Comparison of ENCODE assay signal across 31 mouse cellular contexts in the genomic region with DNA sequence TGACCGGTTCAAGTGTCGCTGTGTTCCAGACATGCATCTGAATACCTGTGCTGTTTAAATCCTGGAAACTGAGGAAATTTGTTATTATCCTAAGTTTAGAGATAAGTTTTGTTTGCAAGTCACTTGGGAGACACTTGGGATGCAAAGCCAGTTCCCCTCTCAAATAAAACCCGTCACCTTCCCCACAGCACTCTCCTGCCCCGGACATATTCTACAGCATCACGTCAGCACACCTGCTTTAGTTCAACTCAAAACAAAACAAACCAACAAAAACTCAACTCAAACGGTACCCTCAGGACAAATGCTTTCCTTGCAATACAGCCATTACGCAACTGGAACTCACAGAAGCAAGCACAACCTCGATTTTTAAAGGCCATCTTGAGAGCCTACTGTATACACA. TPM values are rescaled to one million over a fixed set of nuclear protein-coding genes. Genes with fewer than 3 reads are reported as not detected.
DNase-seq lines count a peak whose midpoint lies in the region; ATAC-seq and TF ChIP-seq lines count a peak whose summit lies in the region.
"Had no signal": no experiment of that assay in that cellular context is flagged by ENCODE, and none has a peak within 500 bp of the region (broad histone marks: within the 10 kb centered on the region; RNA-seq: fewer than 3 reads in every experiment).

No protein-coding gene starts in this region.

- TF ChIP-seq CTCF in intestine, postnatal 0 days (IDR thresholded peaks at IDR 0.05; ENCODE audit: low read depth): no peak
- no peak for TF ChIP-seq CTCF in liver, postnatal 0 days (IDR thresholded peaks at IDR 0.05; ENCODE audit: low read depth)

- no peak overlapping the region for H3K4me3 ChIP-seq in intestine, embryonic 14.5 days (ENCODE audit: low read depth, low read length)
- no peak overlapping the region for H3K4me3 ChIP-seq in intestine, postnatal 0 days (ENCODE audit: low read depth, low read length)
- no peak overlapping the region for H3K4me3 ChIP-seq in liver, postnatal 0 days (ENCODE audit: low read depth, low read length)
- H3K4me3 ChIP-seq in liver, embryonic 11.5 days (ENCODE audit: low read depth, low read length): no peak overlapping the region
- no peak overlapping the region for H3K4me3 ChIP-seq in midbrain, embryonic 11.5 days (ENCODE audit: low read depth, low read length)
- no peak overlapping the region for H3K4me3 ChIP-seq in midbrain, embryonic 14.5 days (replicated peaks; ENCODE audit: low read depth, low read length)
- H3K4me3 ChIP-seq: embryonic facial prominence, embryonic 12.5 days; heart, embryonic 13.5 days; hindbrain, embryonic 10.5 days; midbrain, embryonic 15.5 days; neural tube, embryonic 15.5 days had no signal

- H3K4me1 ChIP-seq in intestine, embryonic 14.5 days (replicated peaks; ENCODE audit: control insufficient read depth, insufficient read depth, low read length): peaks cover 18% of the 10 kb centered on the region
- H3K4me1 ChIP-seq in intestine, postnatal 0 days (replicated peaks; ENCODE audit: control insufficient read depth, insufficient read depth, low read length): 0 out of 2 replicates have a peak, but pooled peaks cover 5% of the 10 kb centered on the region
- peaks cover 9% of the 10 kb centered on the region; the same call in 1 of the 2 replicates for H3K4me1 ChIP-seq in liver, postnatal 0 days (ENCODE audit: insufficient read depth)
- H3K4me1 ChIP-seq in liver, embryonic 11.5 days (replicated peaks; ENCODE audit: control insufficient read depth, insufficient read depth, low read length): no peaks in the 10 kb centered on the region
- no peaks in the 10 kb centered on the region for H3K4me1 ChIP-seq in midbrain, embryonic 11.5 days (ENCODE audit: control insufficient read depth, insufficient read depth, low read length)
- H3K4me1 ChIP-seq in midbrain, embryonic 14.5 days (ENCODE audit: control insufficient read depth, insufficient read depth, low read length): 0 out of 2 replicates have a peak, but pooled peaks cover 4% of the 10 kb centered on the region
- H3K4me1 ChIP-seq: midbrain, embryonic 15.5 days had no signal

- no peak overlapping the region for H3K9ac ChIP-seq in intestine, embryonic 14.5 days (ENCODE audit: low read length)
- H3K9ac ChIP-seq in intestine, postnatal 0 days (ENCODE audit: low read depth, low read length): no peak overlapping the region
- H3K9ac ChIP-seq in liver, postnatal 0 days (replicated peaks): no peak overlapping the region
- H3K9ac ChIP-seq in liver, embryonic 11.5 days (ENCODE audit: low read depth, low read length): no peak overlapping the region
- no peak overlapping the region for H3K9ac ChIP-seq in midbrain, embryonic 11.5 days (ENCODE audit: low read length)
- no peak overlapping the region for H3K9ac ChIP-seq in midbrain, embryonic 14.5 days (replicated peaks; ENCODE audit: low read length)
- H3K9ac ChIP-seq: embryonic facial prominence, embryonic 12.5 days; heart, embryonic 13.5 days; liver, embryonic 14.5 days; midbrain, embryonic 15.5 days; neural tube, embryonic 15.5 days had no signal

- no peaks in the 10 kb centered on the region for H3K36me3 ChIP-seq in intestine, embryonic 14.5 days (ENCODE audit: control insufficient read depth, insufficient read depth, low read length)
- no peaks in the 10 kb centered on the region for H3K36me3 ChIP-seq in intestine, postnatal 0 days (ENCODE audit: control insufficient read depth, insufficient read depth)
- no peaks in the 10 kb centered on the region for H3K36me3 ChIP-seq in liver, postnatal 0 days (replicated peaks; ENCODE audit: insufficient read depth, low read length)
- H3K36me3 ChIP-seq in liver, embryonic 11.5 days (ENCODE audit: control insufficient read depth, insufficient read depth, low read length): no peaks in the 10 kb centered on the region
- H3K36me3 ChIP-seq in midbrain, embryonic 11.5 days (ENCODE audit: control insufficient read depth, insufficient read depth, low read length): no peaks in the 10 kb centered on the region
- no peaks in the 10 kb centered on the region for H3K36me3 ChIP-seq in midbrain, embryonic 14.5 days (ENCODE audit: control insufficient read depth, insufficient read depth, low read length)
- H3K36me3 ChIP-seq: embryonic facial prominence, embryonic 12.5 days; heart, embryonic 13.5 days; hindbrain, embryonic 10.5 days; midbrain, embryonic 15.5 days; neural tube, embryonic 15.5 days had no signal

- no peak for ATAC-seq in intestine, embryonic 14.5 days (replicated peaks; ENCODE audit: low FRiP score, low TSS enrichment, low read depth)
- ATAC-seq in intestine, postnatal 0 days: no peak
- ATAC-seq in liver, postnatal 0 days: no peak
- no peak for ATAC-seq in liver, embryonic 11.5 days (replicated peaks; ENCODE audit: low FRiP score)
- no peak for ATAC-seq in midbrain, embryonic 11.5 days (ENCODE audit: low FRiP score)
- ATAC-seq in midbrain, embryonic 14.5 days (ENCODE audit: low FRiP score, low TSS enrichment): no peak
- ATAC-seq: forebrain, embryonic 14.5 days; hindbrain, embryonic 16.5 days; midbrain, embryonic 15.5 days; Patski had no signal

- no peak for DNase-seq in intestine, embryonic 14.5 days (ENCODE audit: low spot score)
- no peak for DNase-seq in liver, postnatal 0 days
- DNase-seq in liver, embryonic 11.5 days (ENCODE audit: low spot score): no peak
- DNase-seq in midbrain, embryonic 11.5 days (ENCODE audit: low spot score, missing footprints): peak; percentile 41
- DNase-seq in midbrain, embryonic 14.5 days: no peak
- no peak for DNase-seq in gastrocnemius, postnatal 4 days (ENCODE audit: low spot score in 2 of 2)
- DNase-seq: adrenal gland, postnatal 10 days; cerebellum, adult 11-12 months; cerebellum, adult 9-11 months; embryo, embryonic 11 days; gastrocnemius, postnatal 14 days; heart, adult 18-20 months; heart, postnatal 10 days; kidney, adult 11 months; kidney, postnatal 14 days; left cerebral cortex, postnatal 4 days; retina, postnatal 1 day; right cerebral cortex, postnatal 14 days; thymus, adult 2 months; thymus, postnatal 36 days had no signal

- peak overlapping the region; percentile 47; the same call in 1 of the 2 replicates for H3K27ac ChIP-seq in intestine, embryonic 14.5 days (ENCODE audit: low read depth)
- H3K27ac ChIP-seq in intestine, postnatal 0 days (ENCODE audit: low read depth, low read length): no peak overlapping the region
- H3K27ac ChIP-seq in liver, postnatal 0 days (ENCODE audit: low read depth): no peak overlapping the region
- H3K27ac ChIP-seq in liver, embryonic 11.5 days (ENCODE audit: low read depth, low read length): no peak overlapping the region
- H3K27ac ChIP-seq in midbrain, embryonic 11.5 days (ENCODE audit: low read depth, low read length): no peak overlapping the region
- H3K27ac ChIP-seq in midbrain, embryonic 14.5 days (replicated peaks; ENCODE audit: low read depth, low read length): no peak overlapping the region
- H3K27ac ChIP-seq: embryonic facial prominence, embryonic 12.5 days; heart, embryonic 13.5 days; hindbrain, embryonic 10.5 days; liver, embryonic 14.5 days; macrophage; midbrain, embryonic 15.5 days; neural tube, embryonic 15.5 days had no signal

- WGBS in intestine, embryonic 14.5 days: 41% methylated on average over 8 of the region's 8 CpGs
- WGBS in intestine, postnatal 0 days: 53% methylated on average over 8 of the region's 8 CpGs
- 61% methylated on average over 8 of the region's 8 CpGs for WGBS in liver, postnatal 0 days (ENCODE audit: insufficient replicate concordance)
- 76% methylated on average over 8 of the region's 8 CpGs for WGBS in liver, embryonic 11.5 days
- WGBS in midbrain, embryonic 11.5 days: 83% methylated on average over 8 of the region's 8 CpGs
- 87% methylated on average over 8 of the region's 8 CpGs for WGBS in midbrain, embryonic 14.5 days

- H3K4me2 ChIP-seq in intestine, embryonic 14.5 days (ENCODE audit: low read length): 0 out of 2 replicates have a peak overlapping the region, but pooled peaks have one; percentile 0
- no peak overlapping the region for H3K4me2 ChIP-seq in intestine, postnatal 0 days (replicated peaks; ENCODE audit: low read depth)
- peak overlapping the region; percentile 18; the same call in 1 of the 2 replicates for H3K4me2 ChIP-seq in liver, postnatal 0 days (ENCODE audit: low read depth, low read length)
- H3K4me2 ChIP-seq in liver, embryonic 11.5 days: no peak overlapping the region
- no peak overlapping the region for H3K4me2 ChIP-seq in midbrain, embryonic 11.5 days
- H3K4me2 ChIP-seq in midbrain, embryonic 14.5 days (ENCODE audit: low read length): no peak overlapping the region
- H3K4me2 ChIP-seq: embryonic facial prominence, embryonic 12.5 days; heart, embryonic 13.5 days; midbrain, embryonic 15.5 days; neural tube, embryonic 15.5 days had no signal

- H3K9me3 ChIP-seq in intestine, embryonic 14.5 days (ENCODE audit: control insufficient read depth, low read length): no peaks in the 10 kb centered on the region
- no peaks in the 10 kb centered on the region for H3K9me3 ChIP-seq in intestine, postnatal 0 days (ENCODE audit: control insufficient read depth)
- H3K9me3 ChIP-seq in liver, postnatal 0 days (ENCODE audit: low read length): no peaks in the 10 kb centered on the region
- no peaks in the 10 kb centered on the region for H3K9me3 ChIP-seq in liver, embryonic 11.5 days (ENCODE audit: control insufficient read depth, low read length)
- no peaks in the 10 kb centered on the region for H3K9me3 ChIP-seq in midbrain, embryonic 11.5 days (ENCODE audit: control insufficient read depth, low read length)
- no peaks in the 10 kb centered on the region for H3K9me3 ChIP-seq in midbrain, embryonic 14.5 days (ENCODE audit: control insufficient read depth, low read length)
- H3K9me3 ChIP-seq: embryonic facial prominence, embryonic 12.5 days; midbrain, embryonic 15.5 days; neural tube, embryonic 15.5 days had no signal

- TF ChIP-seq EP300 in liver, postnatal 0 days (IDR thresholded peaks at IDR 0.05; ENCODE audit: low read depth): no peak

- H3K27me3 ChIP-seq in intestine, embryonic 14.5 days (replicated peaks; ENCODE audit: control insufficient read depth, insufficient read depth, low read length): no peaks in the 10 kb centered on the region
- no peaks in the 10 kb centered on the region for H3K27me3 ChIP-seq in intestine, postnatal 0 days (replicated peaks; ENCODE audit: control insufficient read depth, insufficient read depth, low read length)
- H3K27me3 ChIP-seq in liver, postnatal 0 days (ENCODE audit: insufficient read depth, low read length): no peaks in the 10 kb centered on the region
- H3K27me3 ChIP-seq in liver, embryonic 11.5 days (replicated peaks; ENCODE audit: control insufficient read depth, insufficient read depth, low read length): no peaks in the 10 kb centered on the region
- H3K27me3 ChIP-seq in midbrain, embryonic 11.5 days (ENCODE audit: control insufficient read depth, insufficient read depth, low read length): no peaks in the 10 kb centered on the region
- H3K27me3 ChIP-seq in midbrain, embryonic 14.5 days (ENCODE audit: control insufficient read depth, insufficient read depth, low read length): no peaks in the 10 kb centered on the region
- H3K27me3 ChIP-seq: embryonic facial prominence, embryonic 12.5 days; heart, embryonic 13.5 days; midbrain, embryonic 15.5 days; neural tube, embryonic 15.5 days; Patski had no signal

RNA-seq across cellular contexts. Expression of a gene that starts 31.1 kb away (rescaled TPM):
- 2.0 and 2.1 TPM in 2 replicates for polyA plus RNA-seq in intestine, embryonic 14.5 days (2014; fragmentation: Nextera tagmentation; extraction: Ambion mirVana)
- 0.94 and 0.99 TPM in 2 replicates for polyA plus RNA-seq in intestine, postnatal 0 days (2015; fragmentation: Nextera tagmentation; extraction: Ambion mirVana)
- 0.33 and 0.48 TPM in 2 replicates for polyA plus RNA-seq in liver, postnatal 0 days (2015; fragmentation: Nextera tagmentation; extraction: Ambion mirVana)
- 1.1 and 1.2 TPM in 2 replicates for polyA plus RNA-seq in liver, embryonic 11.5 days (2014; fragmentation: Nextera tagmentation; extraction: Ambion mirVana)
- 1.7 and 1.8 TPM in 2 replicates for polyA plus RNA-seq in midbrain, embryonic 11.5 days (2014; fragmentation: Nextera tagmentation; extraction: Ambion mirVana)
- 2.9 and 3.1 TPM in 2 replicates for polyA plus RNA-seq in midbrain, embryonic 14.5 days (2014; fragmentation: Nextera tagmentation; extraction: Ambion mirVana)
- total RNA-seq in gastrocnemius, postnatal 4 days (2021): 1 to 10 TPM; 8.6 to 8.9 TPM

Comparison
In these comparisons a context has a peak if more than half of its experiments do, and no peak if none do; other contexts are left out.
1. H3K4me2 ChIP-seq: peak in intestine, embryonic 14.5 days (single experiment) and liver, postnatal 0 days (single experiment); none in intestine, postnatal 0 days (single experiment), liver, embryonic 11.5 days (single experiment), midbrain, embryonic 11.5 days (single experiment) and midbrain, embryonic 14.5 days (single experiment).